Mouse (Mus musculus) hindbrain, embryonic 11.5 days (tissue): ENCODE measurements at regions not wholly inside any gene's neighbourhood (a gene's known extent, or its start where the extent isn't known, plus 50 kb on each side); places are given as distances from the start of the nearest gene placed in this dataset.
"Not testable (repeated sequence)": the region's sequence is repeated elsewhere in the genome, so short reads cannot be mapped to it uniquely, and the experiment has no call there.

Experiments
- ATAC-seq: fragments of 200-750 bp; cut with Nextera tagmentation; 2 replicates; pipeline ENCODE4 v1.8.0; 2017; ENCODE audit warnings: mild to moderate bottlenecking, moderate TSS enrichment, moderate library complexity; ENCODE audit not compliant: low FRiP score
- DNase-seq: peaks from one replicate; pipeline ENCODE4 v3.0.0-alpha.2; 2015; ENCODE audit warnings: low spot score
- H3K27ac ChIP-seq: fragments of 300-500 bp; sonication (generic); 2 replicates; pipeline ENCODE4 v1.5.1; 2014; ENCODE audit warnings: mild to moderate bottlenecking, low read depth, low read length
- H3K27me3 ChIP-seq: fragments of 300-500 bp; sonication (generic); 2 replicates; pipeline ENCODE4 v1.6.1; 2014; ENCODE audit warnings: mild to moderate bottlenecking, low read length, moderate library complexity, mixed read lengths; ENCODE audit not compliant: control insufficient read depth, insufficient read depth
- H3K36me3 ChIP-seq: fragments of 300-500 bp; sonication (generic); 2 replicates; pipeline ENCODE4 v1.6.1; 2014; ENCODE audit warnings: mild to moderate bottlenecking, low read length, moderate library complexity, mixed read lengths; ENCODE audit not compliant: control insufficient read depth, insufficient read depth
- H3K4me1 ChIP-seq: fragments of 300-500 bp; sonication (generic); replicated peaks from 2 replicates; pipeline ENCODE4 v1.6.1; 2014; ENCODE audit warnings: low read length, mixed read lengths; ENCODE audit not compliant: control insufficient read depth, insufficient read depth
- H3K4me2 ChIP-seq: fragments of 300-500 bp; sonication (generic); replicated peaks from 2 replicates; pipeline ENCODE4 v1.6.1; 2014; ENCODE audit warnings: mild to moderate bottlenecking, low read depth, low read length
- H3K4me3 ChIP-seq: fragments of 300-500 bp; sonication (generic); 2 replicates; pipeline ENCODE4 v1.5.1; 2014; ENCODE audit warnings: low read depth, low read length
- H3K9ac ChIP-seq: fragments of 300-500 bp; sonication (generic); 2 replicates; pipeline ENCODE4 v1.6.1; 2014; ENCODE audit warnings: low read depth, low read length
- H3K9me3 ChIP-seq: fragments of 300-500 bp; sonication (generic); 2 replicates; pipeline ENCODE4 v1.6.1; 2016; ENCODE audit warnings: low read length; ENCODE audit not compliant: control insufficient read depth
- WGBS: fragments of 180-500 bp; shearing (Covaris S2); extraction: QIAGEN DNeasy Blood & Tissue Kit; methylation state at CpG from one replicate; pipeline ENCODE4 v1.1.7; 2014; 5-methylcytosine and 5-hydroxymethylcytosine counted together

DNA sequence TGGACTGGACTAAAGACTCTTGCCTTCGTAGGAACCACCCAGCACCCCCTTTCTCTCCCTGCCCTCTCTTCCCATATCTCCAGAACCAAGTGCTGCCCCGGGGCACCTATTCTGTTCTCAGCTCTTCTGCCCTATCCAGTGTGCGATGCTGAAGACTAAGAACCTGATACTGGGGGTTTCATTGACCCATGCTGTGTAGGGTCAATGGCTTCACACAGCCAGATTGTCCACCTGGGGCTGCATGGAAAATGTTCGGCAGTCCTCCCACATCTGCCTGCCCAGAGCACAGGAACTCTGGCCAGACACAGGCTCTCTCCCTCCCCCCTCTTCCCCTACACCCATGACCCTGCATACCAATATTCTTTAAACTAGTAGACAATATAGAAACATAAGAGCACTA is 607.6 kb downstream of the Nebl start:
- Histone ChIP-seq H3K9ac (no peak overlapping the region), H3K27ac (no peak overlapping the region), H3K4me2 (no peak overlapping the region), H3K4me1 (no peaks in the 10 kb centered on the region), H3K4me3 (no peak overlapping the region), H3K9me3 (no peaks in the 10 kb centered on the region), H3K36me3 (no peaks in the 10 kb centered on the region), H3K27me3 (no peaks in the 10 kb centered on the region)
- WGBS, result 79% methylated on average over 4 of the region's 4 CpGs
- no peak for ATAC-seq
- DNase-seq, result no peak

DNA sequence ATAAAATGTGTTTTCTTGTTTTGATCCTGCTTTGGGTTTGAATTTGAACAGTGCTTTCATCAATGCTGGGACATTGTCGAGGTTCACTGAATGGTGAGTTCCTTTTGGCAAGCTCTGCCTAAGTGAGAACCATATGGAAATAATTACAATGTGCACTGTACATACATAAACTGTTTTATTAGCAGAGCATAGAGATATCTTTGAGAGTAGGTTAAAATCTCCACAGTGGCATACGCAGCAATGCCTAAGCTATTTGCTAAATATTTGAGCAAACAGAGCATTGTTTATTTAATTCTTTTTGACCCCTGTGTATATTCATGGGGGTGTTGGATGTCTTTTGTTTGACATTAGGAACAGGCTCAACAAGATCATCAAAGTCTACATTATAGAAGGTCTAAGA is 614.0 kb downstream of the Nebl start:
- DNase-seq (no peak), ATAC-seq (no peak)
- no peak overlapping the region for H3K4me2 ChIP-seq
- H3K4me3 ChIP-seq, result no peak overlapping the region
- no peaks in the 10 kb centered on the region for H3K9me3 ChIP-seq
- H3K27ac ChIP-seq, result no peak overlapping the region
- no peaks in the 10 kb centered on the region for H3K36me3 ChIP-seq
- no peaks in the 10 kb centered on the region for H3K27me3 ChIP-seq
- no peak overlapping the region for H3K9ac ChIP-seq
- no peaks in the 10 kb centered on the region for H3K4me1 ChIP-seq
- WGBS, result 76% methylated on average over 2 of the region's 2 CpGs

DNA sequence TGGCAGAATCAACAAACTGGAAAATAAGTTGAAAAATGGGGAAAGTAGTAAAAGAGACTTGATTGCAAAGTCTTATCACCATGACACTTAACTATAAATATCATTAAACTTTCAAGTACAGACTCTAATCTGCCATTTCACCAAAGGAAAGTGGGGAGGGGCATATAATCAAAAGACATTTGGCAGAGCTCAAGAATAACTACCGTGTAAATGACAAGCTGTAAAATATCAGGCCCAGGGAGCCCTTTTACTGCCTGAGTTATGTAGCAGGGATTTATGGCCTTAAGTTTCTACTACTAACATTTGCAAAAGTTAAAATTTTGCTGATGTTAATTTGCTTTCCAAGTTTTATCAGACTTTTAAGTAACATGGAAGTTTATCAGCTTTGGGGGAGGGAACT is 620.1 kb downstream of the Nebl start:
- WGBS, result 86% methylated on average over 1 of the region's 1 CpGs
- H3K27ac ChIP-seq, result no peak overlapping the region
- no peak overlapping the region for H3K9ac ChIP-seq
- no peaks in the 10 kb centered on the region for H3K9me3 ChIP-seq
- H3K27me3 ChIP-seq, result no peaks in the 10 kb centered on the region
- no peak overlapping the region for H3K4me2 ChIP-seq
- H3K4me3 ChIP-seq, result no peak overlapping the region
- ATAC-seq (no peak), DNase-seq (no peak)
- no peaks in the 10 kb centered on the region for H3K4me1 ChIP-seq
- H3K36me3 ChIP-seq, result no peaks in the 10 kb centered on the region

DNA sequence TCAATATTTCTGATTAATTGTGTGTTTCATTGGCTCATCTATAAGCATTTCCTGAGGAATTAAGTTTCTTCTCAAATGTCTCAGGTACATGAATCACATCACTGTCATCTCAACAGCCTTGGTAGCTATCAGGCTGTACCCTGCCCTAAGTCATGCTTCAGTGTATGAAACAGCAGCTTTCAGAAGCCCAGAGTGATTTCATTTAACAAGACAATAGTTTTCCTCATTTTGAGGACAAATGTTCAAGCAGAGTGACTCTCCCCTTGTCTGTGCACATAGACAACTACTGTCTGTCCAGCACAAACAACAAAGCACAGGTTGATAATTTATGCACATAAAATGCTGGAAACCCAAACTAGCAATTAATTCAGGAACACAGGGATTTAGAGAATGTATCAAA is 630.1 kb downstream of the Nebl start:
- Histone ChIP-seq H3K9me3 (peaks cover 5% of the 10 kb centered on the region; the same call in 1 of the 2 replicates), H3K4me3 (no peak overlapping the region), H3K9ac (no peak overlapping the region), H3K36me3 (no peaks in the 10 kb centered on the region), H3K27ac (no peak overlapping the region), H3K27me3 (no peaks in the 10 kb centered on the region), H3K4me2 (no peak overlapping the region), H3K4me1 (no peaks in the 10 kb centered on the region)
- DNase-seq, result no peak
- ATAC-seq, result no peak

DNA sequence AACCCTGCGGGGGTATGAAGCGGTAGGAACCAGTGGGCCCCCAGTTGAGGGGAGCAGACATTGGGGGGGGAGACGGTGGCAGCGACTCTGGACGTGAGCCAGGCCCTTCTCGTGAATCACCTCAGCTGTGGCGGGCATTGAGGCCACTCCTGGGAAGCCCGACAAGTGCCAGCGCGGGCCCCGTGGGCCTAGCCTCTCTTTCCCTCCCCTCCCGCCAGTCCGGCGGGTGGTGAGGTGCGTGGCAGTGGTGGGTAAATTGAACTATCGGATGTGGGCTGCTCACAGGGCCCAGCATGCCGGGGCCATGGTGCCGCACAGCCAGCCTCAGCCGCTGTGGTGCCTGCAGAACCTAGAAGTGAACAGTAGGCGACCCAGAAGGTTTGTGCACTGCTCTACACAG is 633.7 kb downstream of the Nebl start:
- WGBS, result 73% methylated on average over 15 of the region's 20 CpGs
- no peak overlapping the region for H3K27ac ChIP-seq
- no peaks in the 10 kb centered on the region for H3K36me3 ChIP-seq
- H3K27me3 ChIP-seq, result no peaks in the 10 kb centered on the region
- H3K9me3 ChIP-seq, result peaks cover 5% of the 10 kb centered on the region; the same call in 1 of the 2 replicates
- 0 out of 2 replicates have a peak, but pooled peaks have one; percentile 25 for ATAC-seq
- DNase-seq, result no peak
- H3K4me1 ChIP-seq, result no peaks in the 10 kb centered on the region
- H3K4me3 ChIP-seq, result no peak overlapping the region
- H3K4me2 ChIP-seq, result no peak overlapping the region
- H3K9ac ChIP-seq, result no peak overlapping the region

- Histone ChIP-seq H3K9me3 (no peaks in the 10 kb centered on the region), H3K27ac (no peak overlapping the region), H3K4me3 (no peak overlapping the region), H3K36me3 (no peaks in the 10 kb centered on the region), H3K4me1 (no peaks in the 10 kb centered on the region), H3K9ac (no peak overlapping the region), H3K27me3 (no peaks in the 10 kb centered on the region), H3K4me2 (no peak overlapping the region)
- DNase-seq (no peak), ATAC-seq (no peak)
- 66% methylated on average over 1 of the region's 1 CpGs for WGBS
These were observed 639.8 kb downstream of the Nebl start for GRCm38 (mm10) chr2:17091454-17091853.

DNA sequence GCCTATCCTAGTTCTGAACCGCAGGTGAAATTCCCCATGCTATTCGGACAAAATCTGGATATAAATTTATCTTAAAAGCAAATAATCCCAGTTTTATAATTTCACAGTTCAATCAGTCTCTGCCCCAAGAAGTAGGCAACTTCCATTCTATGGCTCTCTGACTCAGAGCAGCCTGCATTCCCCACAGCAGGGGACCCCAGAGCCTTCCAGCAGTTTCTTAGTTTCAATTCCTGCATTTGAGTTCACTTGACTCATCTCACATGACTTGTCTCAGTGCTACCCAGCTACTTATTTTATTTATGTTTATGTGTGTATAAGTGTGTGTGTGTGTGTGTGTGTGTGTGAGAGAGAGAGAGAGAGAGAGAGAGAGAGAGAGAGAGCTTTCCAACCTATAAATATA is 650.0 kb downstream of the Nebl start:
- Histone ChIP-seq H3K4me1 (no peaks in the 10 kb centered on the region), H3K27me3 (no peaks in the 10 kb centered on the region), H3K27ac (no peak overlapping the region), H3K4me3 (no peak overlapping the region), H3K36me3 (no peaks in the 10 kb centered on the region), H3K4me2 (no peak overlapping the region), H3K9me3 (no peaks in the 10 kb centered on the region), H3K9ac (no peak overlapping the region)
- DNase-seq (no peak), ATAC-seq (no peak)
- 89% methylated on average over 2 of the region's 2 CpGs for WGBS

GRCm38 (mm10) chr2:17065149-17066145 is 665.8 kb downstream of the Nebl start:
- H3K4me1 ChIP-seq, H3K4me2 ChIP-seq, H3K9me3 ChIP-seq, H3K27me3 ChIP-seq, DNase-seq, H3K27ac ChIP-seq, H3K4me3 ChIP-seq, H3K9ac ChIP-seq, H3K36me3 ChIP-seq, ATAC-seq: not testable (repeated sequence)
- 86% methylated on average over 26 of the region's 26 CpGs for WGBS
